Mouse (Mus musculus) Patski (cell line): ENCODE results near the gene Wwox. TPM values are rescaled to one million over a fixed set of nuclear protein-coding genes. Genes with fewer than 3 reads are reported as not detected.

Experiments used
- ATAC-seq: fragments of 100-300 bp; one replicate; pipeline ENCODE4 v1.8.0; 2021
- CTCF ChIA-PET: fragments of 350-600 bp; sonication (Branson Sonifier 250); formaldehyde crosslinking; loops from one replicate; lab custom pipeline; 2022; ENCODE audit warnings: inconsistent platforms; lab: Charles Lee
- POLR2A ChIA-PET: fragments of 350-600 bp; sonication (Branson Sonifier 250); formaldehyde crosslinking; loops from one replicate; lab custom pipeline; 2022; ENCODE audit warnings: antibody characterized with exemption, inconsistent platforms; lab: Charles Lee
- DNase-seq: peaks from one replicate; pipeline ENCODE4 v3.0.0-alpha.2; 2011; ENCODE audit warnings: low read depth, low spot score
- H3K27me3 ChIP-seq: fragments of 371-371 bp; one replicate; pipeline ENCODE4 v1.5.1; 2021
- CTCF ChIP-seq: fragments of 100-300 bp; IDR thresholded peaks from one replicate; pipeline ENCODE4 v1.5.1; 2021
- in situ Hi-C: fragments of 300-500 bp; cut with MboI; formaldehyde crosslinking; loops from 3 replicates; pipeline ENCODE4 v1.11.1; 2018; ENCODE audit warnings: low pct_unique_long_range_greater_than_20kb, mixed read lengths
- polyA plus RNA-seq: library from polyadenylated mRNA; unstranded; gene quantifications from one replicate; pipeline ENCODE4 v1.2.3, GENCODE M21; 2021

Wwox gene
- polyA plus RNA-seq, 1 experiment from 2014 or later: 21.9 TPM

- in situ Hi-C loops: no loop called here
- no peaks in the 10 kb centered on the region for H3K27me3 ChIP-seq
- CTCF ChIA-PET: interaction anchor here (1.0 kb wide), 1 partner anchor 23 kb away, joined by 3 read pairs; no protein-coding TSS in a partner anchor
- no peak for TF ChIP-seq CTCF
- DNase-seq: no peak
- POLR2A ChIA-PET: interaction anchor here (0.6 kb wide), 2 partner anchors 21 to 482 kb away, joined by 3 to 9 read pairs; no protein-coding TSS in a partner anchor
- no peak for ATAC-seq
Measured at GRCm38 (mm10) chr8:114503196-114503595, 63.7 kb downstream of the Wwox start.

- in situ Hi-C loops: no loop called here
- CTCF ChIA-PET: no interaction called here
- POLR2A ChIA-PET: interaction anchor here (0.6 kb wide), 1 partner anchor 534 kb away, joined by 3 read pairs; no protein-coding TSS in a partner anchor
- no peaks in the 10 kb centered on the region for H3K27me3 ChIP-seq
- no peak for DNase-seq
- TF ChIP-seq CTCF: no peak
- ATAC-seq: no peak
Measured at GRCm38 (mm10) chr8:114504889-114505288, 65.4 kb downstream of the Wwox start.

GRCm38 (mm10) chr8:114505351-114506347 lies 66.2 kb downstream of the Wwox start:
- H3K27me3 ChIP-seq: no peaks in the 10 kb centered on the region
- ChIA-PET POLR2A (no interaction called here), CTCF (no interaction called here)
- TF ChIP-seq CTCF: no peak
- no peak for DNase-seq
- ATAC-seq: no peak
- in situ Hi-C loops: no loop called here

GRCm38 (mm10) chr8:114507404-114507803 lies 67.9 kb downstream of the Wwox start:
- CTCF ChIA-PET: no interaction called here
- in situ Hi-C loops: no loop called here
- DNase-seq: no peak
- no peaks in the 10 kb centered on the region for H3K27me3 ChIP-seq
- no peak for TF ChIP-seq CTCF
- ATAC-seq: no peak
- POLR2A ChIA-PET: no interaction called here

- POLR2A ChIA-PET: no interaction called here
- DNase-seq (no peak), ATAC-seq (no peak)
- in situ Hi-C loops: no loop called here
- no peak for TF ChIP-seq CTCF
- CTCF ChIA-PET: interaction anchor here (1.2 kb wide), 1 partner anchor 9 kb away, joined by 3 read pairs; no protein-coding TSS in a partner anchor
- no peaks in the 10 kb centered on the region for H3K27me3 ChIP-seq
Measured at GRCm38 (mm10) chr8:114510226-114510625, 70.8 kb downstream of the Wwox start.

GRCm38 (mm10) chr8:114512075-114512935 lies 72.8 kb downstream of the Wwox start:
- in situ Hi-C loops: no loop called here
- H3K27me3 ChIP-seq: no peaks in the 10 kb centered on the region
- ChIA-PET CTCF (no interaction called here), POLR2A (no interaction called here)
- no peak for TF ChIP-seq CTCF
- ATAC-seq (no peak), DNase-seq (no peak)

GRCm38 (mm10) chr8:114514692-114515091 lies 75.2 kb downstream of the Wwox start:
- DNase-seq: no peak
- no peaks in the 10 kb centered on the region for H3K27me3 ChIP-seq
- no peak for ATAC-seq
- POLR2A ChIA-PET: interaction anchor here (2.0 kb wide), 1 partner anchor 13 kb away, joined by 5 read pairs; no protein-coding TSS in a partner anchor
- CTCF ChIA-PET: no interaction called here
- in situ Hi-C loops: no loop called here
- TF ChIP-seq CTCF: no peak

GRCm38 (mm10) chr8:114523061-114523460 lies 83.6 kb downstream of the Wwox start:
- no peak for DNase-seq
- POLR2A ChIA-PET: no interaction called here
- CTCF ChIA-PET: no interaction called here
- in situ Hi-C loops: no loop called here
- ATAC-seq: no peak
- TF ChIP-seq CTCF: no peak
- no peaks in the 10 kb centered on the region for H3K27me3 ChIP-seq

- ATAC-seq (no peak), DNase-seq (no peak)
- ChIA-PET POLR2A (no interaction called here), CTCF (no interaction called here)
- H3K27me3 ChIP-seq: no peaks in the 10 kb centered on the region
- TF ChIP-seq CTCF: no peak
- in situ Hi-C loops: no loop called here
Measured at GRCm38 (mm10) chr8:114526626-114527267, 87.3 kb downstream of the Wwox start.

GRCm38 (mm10) chr8:114527648-114528221 lies 88.3 kb downstream of the Wwox start:
- DNase-seq (no peak), ATAC-seq (no peak)
- TF ChIP-seq CTCF: no peak
- H3K27me3 ChIP-seq: no peaks in the 10 kb centered on the region
- CTCF ChIA-PET: no interaction called here
- POLR2A ChIA-PET: no interaction called here
- in situ Hi-C loops: no loop called here
